Mouse (Mus musculus) thymus, postnatal 10 days (tissue): ENCODE data around the gene Rgl2.

Experiments used
- DNase-seq, 2 experiments: peaks; one replicate each; pipeline ENCODE4 v3.0.0; 2021; ENCODE audit warnings: low spot score in 2 of 2

Rgl2 gene

DNA sequence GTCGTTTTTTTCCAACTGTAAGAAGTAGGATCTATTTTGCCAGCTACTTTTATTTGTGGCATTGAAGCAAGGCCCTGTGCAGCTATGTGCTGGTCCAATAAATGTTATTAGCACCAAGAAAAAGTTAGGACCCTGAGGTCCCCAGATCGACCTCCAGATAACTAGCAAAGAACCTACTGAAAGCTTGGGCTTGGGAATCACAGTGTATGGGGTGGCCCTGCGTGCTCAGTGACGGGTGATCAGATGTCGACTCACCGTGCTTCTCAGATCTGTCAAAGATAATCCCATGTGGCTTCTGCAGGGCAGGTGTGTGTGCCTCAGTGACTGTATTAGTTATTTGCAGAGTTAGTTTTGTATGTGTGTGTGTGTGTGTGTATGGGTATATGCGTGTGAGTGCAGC is 8.0 kb upstream of the Rgl2 start:
- no peak for DNase-seq

DNA sequence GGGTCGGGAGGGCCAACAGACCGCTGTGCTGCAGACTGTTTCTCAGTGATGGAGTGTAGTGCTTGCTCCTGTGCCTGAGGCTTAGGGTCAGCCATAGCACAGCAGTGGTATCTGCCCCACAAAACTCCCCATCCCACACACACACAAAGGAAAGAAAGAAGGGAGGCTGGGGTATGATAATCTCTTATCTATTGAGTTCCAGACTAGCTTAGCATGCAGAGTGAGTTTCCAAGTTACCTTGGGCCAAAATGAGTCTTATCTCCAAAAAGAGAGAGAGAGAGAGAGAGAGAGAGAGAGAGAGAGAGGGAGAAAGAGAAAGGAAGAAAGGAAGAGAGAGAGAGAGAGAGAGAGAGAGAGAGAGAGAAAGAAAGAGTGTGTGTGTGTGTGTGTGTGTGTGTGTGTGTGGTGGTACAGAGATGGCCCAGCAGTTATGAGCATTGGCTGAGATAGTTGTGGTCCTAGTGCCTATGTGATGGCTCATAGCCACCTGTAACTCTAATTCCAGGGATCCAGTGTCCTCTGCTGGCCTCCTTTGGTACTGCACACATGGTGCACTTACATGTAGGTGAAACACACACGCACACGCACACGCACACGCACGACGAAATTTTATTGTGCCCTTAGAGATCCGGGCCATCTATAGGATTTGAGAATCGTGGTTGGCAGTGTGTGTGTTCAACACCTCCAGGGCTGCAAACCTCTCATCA is 4.6 kb upstream of the Rgl2 start:
- peak in 1 of 2 experiments; percentile 53 for DNase-seq

DNA sequence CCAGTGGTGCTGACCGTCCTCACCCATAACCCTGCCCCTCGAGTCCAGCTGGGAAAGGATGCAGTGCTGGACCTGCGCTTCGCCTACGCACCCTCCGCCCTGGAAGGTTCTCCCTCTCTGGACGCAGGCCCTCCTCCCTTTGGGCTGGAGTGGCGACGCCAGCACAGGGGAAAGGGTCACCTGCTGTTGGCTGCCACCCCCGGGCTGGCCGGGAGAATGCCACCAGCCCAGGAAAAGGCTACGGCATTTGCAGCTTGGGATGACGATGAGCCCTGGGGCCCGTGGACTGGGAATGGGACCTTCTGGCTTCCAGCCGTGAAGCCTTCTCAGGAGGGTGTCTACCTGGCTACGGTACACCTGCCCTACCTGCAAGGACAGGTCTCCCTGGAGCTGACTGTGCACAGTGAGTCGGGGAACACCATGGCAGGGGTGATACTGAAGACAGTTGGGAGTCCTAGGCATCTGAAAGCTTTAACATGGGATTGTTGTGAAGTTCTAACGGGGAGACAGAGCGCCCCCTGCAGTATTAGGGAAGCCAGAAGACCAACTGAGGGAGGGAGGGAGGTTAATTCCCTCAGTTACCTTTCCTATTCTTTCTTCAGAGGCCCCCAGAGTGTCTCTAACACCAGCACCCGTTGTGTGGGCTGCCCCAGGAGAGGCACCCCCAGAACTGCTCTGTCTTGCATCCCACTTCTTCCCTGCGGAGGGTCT is 3.8 kb upstream of the Rgl2 start:
- DNase-seq: no peak

DNA sequence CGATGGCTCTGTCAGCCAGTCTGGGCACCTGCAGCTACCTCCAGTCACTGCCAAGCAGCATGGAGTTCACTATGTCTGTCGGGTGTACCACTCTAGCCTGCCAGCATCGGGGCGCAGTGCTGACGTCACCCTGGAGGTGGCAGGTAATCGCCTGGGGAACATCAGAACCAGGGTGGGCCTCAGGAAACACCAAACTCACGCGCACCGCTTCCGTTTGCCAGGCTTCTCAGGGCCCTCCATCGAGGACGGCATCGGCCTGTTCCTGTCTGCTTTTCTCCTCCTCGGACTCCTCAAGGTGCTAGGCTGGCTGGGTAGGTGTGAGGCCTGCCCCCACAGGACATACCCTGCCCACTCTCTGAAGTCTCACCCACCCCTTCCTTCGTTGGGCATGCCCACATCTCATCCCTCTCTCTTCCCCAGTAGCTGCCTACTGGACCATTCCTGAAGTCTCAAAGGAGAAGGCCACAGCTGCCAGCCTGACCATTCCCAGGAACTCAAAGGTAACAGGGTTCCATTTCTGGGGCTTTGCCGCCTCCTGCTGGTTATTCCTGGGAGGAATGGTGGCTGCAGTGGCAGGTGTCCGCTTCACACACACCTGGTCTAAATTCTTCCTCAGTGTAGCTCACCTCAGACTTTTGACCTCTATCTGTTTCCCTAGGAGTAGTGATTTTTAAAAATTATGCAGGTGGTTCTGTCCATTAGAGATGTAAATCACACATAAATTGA is 3.0 kb upstream of the Rgl2 start:
- DNase-seq: no peak

DNA sequence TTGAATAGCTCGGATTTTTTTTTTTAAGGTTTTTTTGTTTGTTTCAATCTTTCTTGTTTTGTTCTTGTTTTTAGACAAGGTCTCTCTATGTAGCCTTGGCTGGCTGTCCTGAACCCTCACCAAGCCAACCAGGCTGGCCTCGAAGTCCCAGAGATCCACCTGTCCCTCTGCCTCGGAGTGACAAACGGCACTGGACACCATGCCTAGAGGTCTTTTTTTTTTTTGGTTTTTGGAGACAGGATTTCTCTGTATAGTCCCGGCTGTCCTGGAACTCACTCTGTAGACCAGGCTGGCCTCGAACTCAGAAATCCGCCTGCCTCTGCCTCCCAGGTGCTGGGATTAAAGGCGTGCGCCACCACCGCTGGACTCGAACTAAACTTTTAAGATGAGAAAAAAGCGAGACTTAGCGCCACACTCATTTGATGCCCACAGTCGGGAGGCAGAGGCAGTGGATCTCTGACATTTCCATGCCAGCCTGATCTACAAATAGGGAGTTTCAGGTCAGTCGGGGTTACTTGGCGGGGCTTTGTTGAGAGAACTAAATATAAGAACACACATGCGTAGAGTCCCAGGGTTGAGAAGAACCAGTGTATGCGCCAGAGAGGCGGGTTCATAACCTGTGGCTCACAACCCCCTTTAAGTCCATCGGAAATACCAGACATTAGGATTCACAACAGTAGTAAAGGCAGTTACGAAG is 944 bp upstream of the Rgl2 start:
- no peak for DNase-seq

DNA sequence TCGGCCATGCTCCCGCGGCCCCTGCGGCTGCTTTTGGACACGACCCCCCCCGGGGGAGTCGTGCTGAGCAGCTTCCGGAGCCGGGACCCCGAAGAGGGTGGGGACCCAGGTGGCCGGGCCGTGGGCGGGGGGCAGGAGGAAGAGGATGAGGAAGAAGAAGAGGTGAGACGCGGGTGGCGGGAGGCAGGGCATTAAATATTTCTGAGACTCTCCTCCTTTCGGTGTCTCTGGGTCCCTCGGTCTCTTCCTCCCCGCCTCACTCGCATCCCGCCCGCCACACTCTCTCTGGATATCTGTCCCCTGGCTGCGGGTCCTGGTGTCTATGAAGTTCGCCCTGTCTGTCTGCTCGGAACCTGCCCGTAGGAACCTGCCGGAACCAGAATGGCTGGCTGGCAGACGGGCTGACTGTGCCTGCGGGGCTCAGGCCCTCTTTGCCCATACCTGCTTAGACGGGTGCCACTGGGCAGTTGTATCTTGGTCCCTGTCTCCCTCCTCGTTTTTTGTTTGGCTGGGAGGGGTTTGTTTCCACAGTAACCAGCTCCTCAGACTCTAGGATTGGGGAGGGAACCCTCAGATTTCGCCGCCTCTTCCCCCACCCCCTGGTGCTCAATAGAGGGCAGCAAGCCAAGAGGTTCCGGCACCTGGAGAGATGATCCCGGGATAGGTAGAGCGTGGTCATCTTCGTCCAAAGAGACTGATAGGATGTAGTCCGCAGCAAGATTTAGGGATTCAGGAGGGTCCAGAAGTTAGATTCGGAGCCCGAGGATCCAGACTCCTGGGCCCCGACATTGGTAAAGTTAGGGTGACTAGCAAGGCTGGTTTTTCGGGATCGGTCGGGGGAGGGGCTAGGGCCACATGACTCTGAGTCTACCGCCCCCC is 1.2 kb downstream of the Rgl2 start:
- DNase-seq: peak; percentile 67 to 72

DNA sequence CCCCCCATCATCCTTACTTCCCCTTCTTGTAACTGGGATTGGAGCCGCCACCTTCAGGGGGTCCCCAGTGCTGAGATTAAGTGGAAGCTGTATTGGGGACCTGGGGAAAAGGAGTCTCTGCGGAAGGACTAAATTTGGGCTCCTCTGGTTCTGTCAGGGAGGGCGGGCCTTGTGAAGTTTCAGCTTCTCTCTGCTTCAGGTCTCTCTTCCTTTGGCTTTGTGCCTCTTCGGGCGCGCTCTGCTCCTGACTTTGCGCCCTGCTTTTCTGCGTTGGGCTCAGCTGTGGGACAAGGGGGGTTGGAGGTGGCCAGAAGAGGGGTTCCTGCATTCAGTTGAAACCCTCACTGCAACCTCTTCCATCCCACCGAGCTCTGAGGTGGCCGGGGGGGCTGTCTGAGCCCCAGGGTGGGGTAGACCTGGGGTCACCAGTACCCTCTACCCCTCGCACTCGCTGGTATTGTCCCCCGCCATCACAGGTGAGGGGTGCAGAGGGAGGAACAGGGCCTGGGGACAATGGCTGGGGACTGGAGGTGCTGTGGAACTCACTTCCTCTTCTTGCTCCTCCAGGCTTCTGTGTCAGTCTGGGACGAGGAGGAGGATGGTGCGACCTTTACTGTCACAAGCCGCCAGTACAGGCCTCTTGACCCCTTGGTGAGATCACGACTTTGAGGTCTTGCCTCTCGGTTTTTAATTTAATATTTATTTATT is 2.0 kb downstream of the Rgl2 start:
- no peak for DNase-seq

DNA sequence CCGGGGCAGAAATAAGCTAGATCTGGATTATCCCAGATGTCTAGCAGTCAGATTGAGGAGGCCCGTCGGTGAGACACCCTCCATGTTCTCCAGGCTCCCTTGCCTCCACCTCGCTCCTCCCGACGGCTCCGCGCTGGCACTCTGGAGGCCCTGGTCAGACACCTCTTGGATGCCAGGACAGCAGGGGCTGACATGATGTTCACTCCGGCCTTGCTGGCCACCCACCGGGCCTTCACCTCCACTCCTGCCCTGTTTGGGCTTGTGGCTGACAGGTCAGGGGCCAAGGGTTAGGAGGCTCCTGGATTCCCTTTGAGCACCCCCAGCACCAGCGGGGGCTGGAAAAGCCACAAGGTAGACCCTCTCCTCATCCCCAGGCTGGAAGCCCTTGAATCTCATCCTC is 2.6 kb downstream of the Rgl2 start:
- DNase-seq: no peak

DNA sequence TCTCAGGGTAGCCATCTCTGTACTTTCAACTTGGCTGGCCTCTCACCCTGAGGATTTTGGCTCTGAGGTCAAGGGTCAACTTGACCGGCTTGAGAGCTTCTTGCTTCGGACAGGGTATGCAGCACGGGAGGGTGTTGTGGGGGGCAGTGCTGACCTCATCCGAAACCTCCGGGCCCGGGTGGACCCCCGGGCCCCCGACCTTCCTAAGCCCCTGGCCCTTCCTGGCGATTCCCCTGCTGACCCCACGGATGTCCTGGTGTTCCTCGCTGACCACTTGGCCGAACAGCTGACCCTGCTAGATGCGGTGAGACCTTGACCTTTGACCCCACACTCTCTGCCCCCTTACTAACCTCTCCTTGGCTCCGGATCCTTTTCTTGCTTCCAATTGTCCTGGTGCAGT is 3.1 kb downstream of the Rgl2 start:
- DNase-seq: no peak

DNA sequence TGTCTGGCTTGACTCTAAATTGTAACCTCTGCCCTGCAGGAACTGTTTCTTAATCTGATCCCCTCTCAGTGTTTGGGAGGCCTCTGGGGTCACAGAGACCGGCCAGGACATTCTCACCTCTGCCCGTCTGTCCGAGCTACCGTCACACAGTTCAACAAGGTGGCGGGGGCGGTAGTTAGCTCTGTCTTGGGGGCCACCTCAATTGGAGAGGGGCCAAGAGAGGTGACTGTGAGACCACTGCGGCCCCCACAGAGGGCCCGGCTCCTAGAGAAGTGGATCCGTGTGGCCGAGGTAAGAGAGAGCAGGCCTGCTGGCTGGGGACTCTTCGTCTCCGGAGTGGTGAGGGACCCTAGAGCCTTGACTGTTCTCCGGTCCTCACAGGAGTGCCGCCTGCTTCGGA is 3.6 kb downstream of the Rgl2 start:
- DNase-seq: no peak

DNA sequence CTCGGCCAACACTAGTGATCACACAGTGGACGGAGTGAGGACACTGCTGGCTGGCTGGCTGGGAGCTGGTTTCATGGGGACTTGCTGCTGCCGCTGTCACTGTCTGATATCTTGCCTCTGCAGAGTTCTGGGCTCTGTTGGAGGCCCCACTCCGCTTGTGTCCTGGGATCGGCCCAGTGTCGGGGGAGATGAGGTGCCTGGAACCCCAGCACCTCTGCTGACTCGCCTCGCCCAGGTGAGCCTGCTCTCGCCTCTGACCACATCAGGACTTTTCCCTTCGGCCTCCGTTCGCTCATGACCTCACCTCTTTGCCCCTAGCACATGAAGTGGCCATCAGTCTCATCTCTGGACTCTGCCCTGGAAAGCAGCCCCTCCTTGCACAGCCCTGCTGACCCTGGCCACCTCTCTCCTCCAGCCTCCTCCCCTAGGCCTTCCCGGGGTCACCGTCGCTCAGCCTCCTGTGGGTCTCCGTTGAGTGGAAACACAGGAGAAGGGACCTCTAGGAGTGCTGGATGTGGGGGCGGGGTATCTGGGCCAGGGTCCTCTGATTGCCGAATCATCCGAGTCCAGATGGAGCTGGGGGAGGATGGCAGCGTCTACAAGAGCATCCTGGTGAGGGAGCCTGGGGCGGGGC is 6.2 kb downstream of the Rgl2 start:
- no peak for DNase-seq

DNA sequence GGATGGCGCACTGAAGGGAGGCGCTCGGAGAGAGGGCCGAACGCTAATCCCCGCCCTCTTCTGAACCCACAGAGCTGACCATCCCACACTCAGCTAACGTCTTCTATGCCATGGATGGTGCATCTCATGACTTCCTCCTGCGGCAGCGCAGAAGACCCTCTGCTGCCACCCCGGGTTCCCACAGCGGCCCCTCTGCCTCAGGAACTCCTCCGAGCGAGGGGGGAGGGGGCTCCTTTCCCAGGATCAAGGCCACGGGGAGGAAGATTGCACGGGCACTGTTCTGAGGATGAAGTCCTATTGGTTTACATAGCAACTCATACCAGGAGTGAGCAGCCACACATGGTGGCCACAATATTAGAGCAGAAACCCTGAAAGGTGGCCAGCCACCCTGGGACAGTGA is 7.7 kb downstream of the Rgl2 start:
- DNase-seq: no peak

DNA sequence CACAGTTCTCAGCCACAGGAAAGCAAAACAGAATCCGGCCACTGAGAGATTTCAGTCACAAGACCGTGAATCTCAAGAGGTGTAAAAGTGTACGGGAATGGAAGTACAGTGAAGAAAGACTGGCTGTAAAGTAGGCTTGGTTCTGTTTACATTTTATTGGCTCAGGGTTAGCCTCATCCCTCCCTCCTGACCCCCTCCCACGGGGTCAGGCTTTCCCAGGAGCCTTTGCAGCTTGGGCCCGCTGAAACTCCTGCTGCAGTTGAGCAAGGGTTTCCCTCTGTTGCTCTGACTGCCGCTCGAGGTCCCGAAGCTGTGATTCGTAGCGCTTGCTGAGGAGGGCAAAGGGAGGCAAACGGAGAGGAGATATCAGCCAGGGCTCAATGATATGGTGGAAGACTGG is 9.4 kb downstream of the Rgl2 start:
- DNase-seq: no peak

DNA sequence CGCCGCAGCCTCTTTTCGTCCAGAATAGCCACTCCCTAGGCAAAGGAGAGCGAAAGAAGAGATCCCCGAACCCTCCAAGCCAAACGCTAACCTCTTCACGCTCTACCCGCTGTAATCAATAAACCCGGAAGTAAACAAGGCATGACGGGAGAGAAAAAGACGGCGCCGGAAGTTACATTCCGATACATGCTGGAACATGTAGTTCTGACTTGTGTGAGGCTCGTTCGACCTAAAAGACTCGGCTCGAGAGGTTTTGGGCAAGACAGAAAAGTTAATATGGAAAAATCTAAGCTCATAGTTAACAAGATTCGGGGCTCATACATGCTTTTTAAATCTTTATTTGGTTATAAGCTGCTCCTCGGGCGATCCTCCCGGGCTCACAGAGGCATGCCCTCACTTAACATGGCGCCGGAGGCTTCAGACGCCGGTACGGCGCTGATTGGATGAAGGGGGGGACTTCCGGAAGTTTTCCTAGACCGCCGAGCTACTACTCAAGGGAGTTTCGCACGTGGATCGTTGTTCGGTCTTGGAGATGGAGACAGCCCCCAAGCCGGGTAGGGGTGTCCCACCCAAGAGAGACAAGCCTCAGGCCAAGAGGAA is 11.0 kb downstream of the Rgl2 start, which contains the start of the genes Pfdn6 and Wdr46:
Gene Pfdn6 (minus strand): TSS at position 138 of the 600 bp plus-strand sequence.
Gene Wdr46 (plus strand): TSS at position 455 of the 600 bp plus-strand sequence.
- peak; percentile 74 to 85 for DNase-seq

DNA sequence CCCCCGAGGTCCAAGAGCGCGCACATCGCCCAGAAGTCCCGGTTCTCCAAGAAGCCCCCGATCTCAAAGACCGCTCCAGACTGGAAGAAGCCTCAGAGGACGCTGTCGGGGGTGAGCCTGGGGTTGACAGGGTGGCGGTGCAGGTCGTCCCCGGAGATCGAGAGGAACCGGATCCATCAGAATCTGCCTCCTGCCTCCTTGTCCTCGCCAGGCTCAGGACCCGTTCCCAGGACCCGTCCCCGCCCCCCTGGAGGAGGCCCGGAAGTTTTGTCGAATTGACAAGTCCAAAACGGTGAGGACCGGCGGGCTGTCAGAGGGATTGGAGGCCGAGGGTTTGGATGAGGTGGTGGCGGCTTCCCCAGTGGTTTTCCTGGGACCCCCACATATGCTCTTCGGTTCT is 11.6 kb downstream of the Rgl2 start:
- no peak for DNase-seq

DNA sequence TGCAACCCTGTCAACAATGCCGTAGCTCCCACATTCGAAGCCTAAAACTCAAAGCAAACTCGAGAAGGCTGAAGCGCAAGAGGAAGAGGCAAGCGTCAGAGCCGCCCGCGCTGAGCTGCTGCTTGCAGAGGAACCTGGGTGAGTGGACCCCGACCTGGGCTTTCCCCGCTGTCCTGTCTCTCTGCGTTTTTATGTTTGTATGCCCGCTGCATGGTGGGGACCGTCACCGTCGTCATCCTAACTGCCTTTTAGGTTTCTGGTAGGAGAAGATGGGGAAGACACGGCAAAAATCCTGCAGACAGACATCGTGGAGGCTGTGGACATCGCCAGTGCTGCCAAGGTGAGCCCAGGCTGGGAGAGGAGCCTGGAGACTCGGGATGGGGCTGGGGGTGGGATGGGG is 12.0 kb downstream of the Rgl2 start:
- no peak for DNase-seq

DNA sequence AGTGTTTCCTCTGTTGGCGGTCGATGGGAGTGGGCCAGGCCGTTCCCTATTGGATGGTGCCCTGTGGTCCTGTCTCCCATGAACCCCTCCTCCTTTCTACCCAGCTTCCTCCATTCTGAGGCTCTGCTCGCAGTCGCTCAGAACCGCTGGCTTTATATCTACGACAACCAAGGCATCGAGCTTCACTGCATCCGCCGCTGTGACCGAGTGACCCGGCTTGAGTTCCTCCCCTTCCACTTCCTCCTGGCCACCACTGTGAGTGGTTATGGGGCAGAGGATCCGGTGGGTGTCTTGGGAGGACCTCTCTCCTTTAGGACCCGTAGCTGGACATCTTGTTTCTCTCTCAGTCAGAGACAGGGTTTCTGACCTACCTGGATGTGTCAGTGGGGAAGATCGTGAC is 14.1 kb downstream of the Rgl2 start:
- DNase-seq: no peak

DNA sequence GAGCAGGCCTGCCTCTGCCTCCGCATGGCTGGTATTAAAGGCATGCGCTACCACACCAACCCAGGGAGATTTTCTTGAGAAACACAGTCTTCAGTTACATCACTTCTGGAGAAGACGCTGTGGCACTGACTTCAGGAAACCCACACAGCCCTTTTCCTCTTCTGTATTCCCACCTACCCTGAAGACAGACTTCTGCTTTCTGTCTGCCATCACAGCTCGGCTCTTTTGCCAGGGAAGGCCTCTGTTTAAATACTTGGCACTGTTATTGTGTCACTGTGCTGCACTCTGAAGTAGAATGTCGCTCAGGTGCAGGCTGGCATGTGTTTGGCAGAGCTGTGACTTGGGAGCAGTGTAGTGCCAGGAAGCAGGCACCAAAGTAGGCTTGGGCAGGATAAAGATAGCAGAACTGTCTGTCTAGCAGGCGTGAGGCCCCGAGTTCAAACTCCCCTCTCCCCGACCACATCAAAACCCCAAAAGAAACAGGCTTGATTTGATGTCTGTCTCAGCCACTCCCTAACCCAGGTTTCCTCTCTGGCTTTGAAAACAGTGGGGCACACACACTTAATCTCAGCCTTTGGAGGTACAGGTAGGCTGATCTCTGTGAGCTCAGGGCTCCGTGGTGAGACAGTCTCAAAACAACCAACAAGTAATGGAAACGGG is 18.2 kb downstream of the Rgl2 start:
- peak in 1 of 2 experiments; percentile 44 for DNase-seq
